Mouse (Mus musculus) kidney, adult 2 months (tissue): ENCODE measurements around the gene Psmb10.

ENCODE experiments used
- CTCF ChIP-seq: fragments of 200-500 bp; conservative IDR thresholded peaks from 2 replicates; pipeline ENCODE4 v1.5.1; 2011; ENCODE audit warnings: low read depth, mild to moderate bottlenecking, control low read depth, low read length, moderate library complexity, mixed read lengths; ENCODE audit not compliant: insufficient read depth, insufficient read length
- POLR2A ChIP-seq: fragments of 200-500 bp; IDR thresholded peaks from one replicate; pipeline ENCODE4 v1.6.1; 2011; ENCODE audit warnings: low read depth, low read length, control low read depth

DNA sequence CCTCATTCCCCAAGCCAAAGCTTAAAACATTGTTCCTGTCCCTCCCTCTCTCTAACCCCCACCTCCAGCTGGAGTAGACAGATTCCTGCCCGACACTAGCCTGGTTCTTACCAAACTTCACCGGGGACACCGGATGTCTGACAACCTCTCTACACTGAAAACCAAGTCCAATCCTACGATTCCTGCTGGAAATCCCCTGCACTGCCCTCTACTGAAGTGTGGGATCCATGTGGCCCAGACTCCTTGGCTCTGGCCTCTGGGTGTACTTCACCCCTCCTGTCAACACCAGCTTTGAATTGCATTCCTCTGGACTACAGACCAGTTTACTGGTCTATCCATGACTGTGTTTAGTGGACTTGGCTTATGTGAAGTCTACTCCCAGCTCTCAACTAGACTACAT lies 18.3 kb upstream of the Psmb10 start:
- TF ChIP-seq POLR2A, result no peak
- TF ChIP-seq CTCF, result no peak
